Mouse (Mus musculus) frontal cortex, postnatal 14 days (tissue): ENCODE measurements around the gene Adamts15.

ENCODE experiments used
- DNase-seq, 2 experiments: peaks; one replicate each; pipeline ENCODE4 v3.0.0; 2022; ENCODE audit warnings: low spot score in 2 of 2

The Adamts15 gene

DNA sequence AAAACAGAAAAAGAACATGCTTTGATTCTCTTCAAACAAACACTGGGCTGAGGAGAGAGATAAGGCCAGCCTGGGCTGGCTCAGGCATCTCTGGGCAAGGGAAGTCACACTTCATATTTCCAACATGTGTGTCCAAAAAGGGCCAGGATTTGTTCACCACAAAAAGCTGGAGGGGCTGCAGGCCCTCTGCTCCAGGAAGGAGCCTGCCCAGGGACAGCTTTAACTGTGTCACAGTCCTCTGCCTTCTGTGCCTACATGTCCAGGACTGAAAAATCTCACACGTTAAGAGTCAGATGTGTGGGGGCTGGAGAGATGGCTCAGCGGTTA, 42.3 kb downstream of the Adamts15 start:
- no peak for DNase-seq

DNA sequence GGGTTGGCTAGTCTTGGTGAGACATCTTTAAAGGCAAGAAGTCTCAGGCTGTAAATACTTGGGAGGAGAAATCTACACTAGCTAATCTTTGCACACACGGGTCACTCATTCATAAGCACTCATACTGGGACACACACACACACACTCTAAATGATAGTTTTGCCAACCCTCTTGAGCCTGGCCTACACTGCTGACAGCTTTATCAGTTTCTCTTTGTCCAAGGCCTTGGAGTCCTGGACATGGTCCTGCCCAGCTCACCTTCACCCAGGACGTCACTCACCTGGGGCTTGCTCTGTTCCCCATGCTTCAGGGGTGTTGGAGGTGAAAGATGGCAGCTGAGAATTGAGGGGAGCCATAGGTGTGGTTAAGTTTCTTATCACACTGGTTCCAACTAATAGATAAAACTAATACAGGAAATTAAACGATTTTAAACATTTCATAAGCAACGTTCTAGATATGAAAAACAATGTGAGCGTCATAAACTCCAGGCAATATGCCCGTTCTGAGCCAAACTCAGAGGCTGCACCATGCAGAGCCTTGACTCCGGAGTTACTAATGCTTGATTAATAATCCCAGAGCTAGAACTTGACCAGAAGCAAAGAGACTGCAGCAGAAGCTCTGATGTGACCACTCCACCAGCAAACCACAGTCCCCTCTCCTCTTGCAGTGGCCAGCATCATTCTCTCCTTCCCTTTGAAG, 42.9 kb downstream of the Adamts15 start:
- DNase-seq, result no peak

DNA sequence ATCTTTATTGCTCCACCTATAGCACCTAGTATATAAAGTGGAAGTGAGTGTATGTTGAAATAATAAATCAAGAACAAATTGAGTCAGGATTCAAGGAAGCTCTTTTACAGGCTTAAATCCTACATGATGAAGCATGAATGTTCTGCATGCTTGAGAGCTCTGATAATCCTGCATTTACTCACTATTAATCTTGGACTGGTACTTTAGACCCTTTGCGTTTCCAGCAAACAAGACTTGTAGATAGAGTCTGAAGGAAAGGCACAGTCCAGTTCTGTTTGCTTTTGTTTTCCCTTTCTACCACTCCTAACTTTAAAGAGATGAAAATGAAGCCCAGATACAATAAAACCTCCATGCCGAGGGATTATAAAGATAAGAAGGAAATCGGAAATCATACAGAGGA, 45.7 kb downstream of the Adamts15 start:
- DNase-seq, result no peak

DNA sequence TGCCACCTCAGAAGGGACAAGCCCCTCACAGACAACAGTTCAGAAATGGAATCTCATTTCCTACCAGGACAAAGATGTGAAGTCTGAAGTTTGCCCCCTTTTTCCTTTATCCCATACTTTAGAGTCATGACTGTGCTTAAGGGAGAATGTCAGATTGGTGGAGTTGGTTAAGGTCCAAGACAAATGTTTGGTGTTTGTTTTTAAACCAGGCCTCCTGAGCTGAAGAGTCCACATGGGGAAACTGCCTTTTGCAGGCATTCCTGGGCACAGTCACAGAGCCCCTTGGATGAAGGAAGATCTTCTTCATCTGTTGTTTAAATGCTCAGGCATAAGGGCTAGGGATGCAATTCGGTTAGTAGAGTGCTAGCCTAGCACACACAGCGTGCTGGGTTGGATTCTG, 66.4 kb downstream of the Adamts15 start:
- DNase-seq, result no peak

DNA sequence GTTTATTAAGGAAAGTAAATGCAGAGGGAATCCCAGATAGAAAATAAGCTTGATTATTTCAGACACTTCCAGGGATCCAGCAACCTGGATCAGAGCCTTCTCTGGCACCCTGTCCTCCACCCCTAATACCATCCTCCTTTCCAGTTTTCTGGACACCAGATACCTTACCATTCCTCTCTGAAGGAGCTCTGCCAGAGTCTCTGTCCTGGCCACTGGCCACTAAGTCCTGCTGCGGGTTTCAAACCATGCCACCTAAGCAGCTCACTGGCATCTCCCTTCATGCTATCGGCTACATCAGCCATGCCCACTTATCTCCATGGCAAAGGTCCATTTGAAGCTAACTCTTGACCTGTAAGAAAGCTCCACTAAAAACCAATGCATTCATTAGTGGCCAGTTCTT, 70.4 kb downstream of the Adamts15 start:
- no peak for DNase-seq

DNA sequence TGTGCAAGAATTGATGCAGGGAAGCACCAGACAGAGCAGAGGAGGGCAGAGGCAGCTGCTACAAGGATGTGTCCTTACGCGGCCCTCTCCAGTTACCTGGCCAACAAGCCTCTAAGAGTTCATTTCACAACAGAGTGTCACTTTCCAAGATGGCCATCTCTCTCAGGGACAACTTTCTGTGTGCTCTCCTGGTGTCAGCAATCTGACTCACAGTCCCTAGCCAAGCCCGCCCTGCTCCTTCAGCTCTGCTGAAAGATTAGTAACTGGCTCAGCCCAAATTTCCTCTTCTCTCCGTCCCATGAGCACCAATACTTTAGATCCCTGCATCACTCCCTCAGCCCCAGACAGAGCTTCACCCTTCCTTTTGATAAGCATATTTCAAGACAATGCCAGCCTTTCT, 72.3 kb downstream of the Adamts15 start:
- DNase-seq, result no peak

DNA sequence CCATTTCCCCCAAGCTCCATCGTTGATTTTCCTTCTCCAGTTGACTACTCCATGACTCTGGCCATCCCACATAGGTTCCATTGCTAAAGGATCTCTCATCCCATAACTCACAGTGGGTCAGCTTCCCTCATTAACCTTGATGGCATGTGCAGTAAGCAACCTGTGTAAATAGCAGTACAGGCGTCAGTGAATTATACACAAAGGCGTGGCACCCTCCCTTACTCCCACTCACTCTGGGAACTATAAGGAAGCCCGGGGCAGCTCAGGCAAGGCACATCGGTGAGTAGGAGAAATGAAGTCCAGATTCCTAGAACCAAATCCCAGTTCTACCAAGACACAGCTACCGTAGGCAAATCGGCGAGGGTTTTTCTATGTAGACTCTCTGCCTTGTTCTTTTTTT, 72.8 kb downstream of the Adamts15 start:
- DNase-seq, result no peak
